Comparison of ENCODE assay signal across 8 mouse cellular contexts in genomic region chr2:167631591-167632448, GRCm38 (mm10). TPM values are rescaled to one million over a fixed set of nuclear protein-coding genes. Genes with fewer than 3 reads are reported as not detected.
DNase-seq lines count a peak whose midpoint lies in the region; ATAC-seq lines count a peak whose summit lies in the region.

Gene Ube2v1 (minus strand): TSS chr2:167632095.

- ATAC-seq in forebrain, embryonic 11.5 days (replicated peaks; ENCODE audit: low FRiP score), result peak; percentile 85
- ATAC-seq in heart, embryonic 16.5 days (replicated peaks; ENCODE audit: extremely low read depth, insufficient read depth, low FRiP score), result peak; percentile 84
- peak; percentile 67 for ATAC-seq in liver, embryonic 15.5 days (ENCODE audit: insufficient read depth)
- ATAC-seq in neural tube, embryonic 12.5 days (ENCODE audit: low FRiP score, low read depth), result peak; percentile 76

- peak within 1 kb of the TSS; percentile 76 for H3K4me2 ChIP-seq in forebrain, embryonic 11.5 days (ENCODE audit: low read depth, low read length, severe bottlenecking)
- H3K4me2 ChIP-seq in heart, embryonic 16.5 days (ENCODE audit: low read depth, low read length), result peak within 1 kb of the TSS; percentile 80
- peak within 1 kb of the TSS; percentile 79 for H3K4me2 ChIP-seq in liver, embryonic 15.5 days
- H3K4me2 ChIP-seq in neural tube, embryonic 12.5 days (replicated peaks), result peak within 1 kb of the TSS; percentile 93

- H3K36me3 ChIP-seq in forebrain, embryonic 11.5 days (ENCODE audit: control insufficient read depth, insufficient read depth, low read length), result no peaks in the 10 kb centered on the region
- no peaks in the 10 kb centered on the region for H3K36me3 ChIP-seq in heart, embryonic 16.5 days (ENCODE audit: control insufficient read depth, insufficient read depth)
- H3K36me3 ChIP-seq in liver, embryonic 15.5 days (replicated peaks), result peaks cover 16% of the 10 kb centered on the region
- peaks cover 10% of the 10 kb centered on the region; the same call in 1 of the 2 replicates for H3K36me3 ChIP-seq in neural tube, embryonic 12.5 days

- peak within 1 kb of the TSS; percentile 88 for H3K9ac ChIP-seq in forebrain, embryonic 11.5 days (ENCODE audit: low read length)
- H3K9ac ChIP-seq in heart, embryonic 16.5 days (ENCODE audit: low read length), result peak within 1 kb of the TSS; percentile 91
- peak within 1 kb of the TSS; percentile 99 for H3K9ac ChIP-seq in liver, embryonic 15.5 days
- peak within 1 kb of the TSS; percentile 90 for H3K9ac ChIP-seq in neural tube, embryonic 12.5 days

- H3K27me3 ChIP-seq in forebrain, embryonic 11.5 days (ENCODE audit: control insufficient read depth, insufficient read depth, low read length), result no peaks in the 10 kb centered on the region
- H3K27me3 ChIP-seq in heart, embryonic 16.5 days (ENCODE audit: control insufficient read depth, insufficient read depth, low read length), result no peaks in the 10 kb centered on the region
- no peaks in the 10 kb centered on the region for H3K27me3 ChIP-seq in liver, embryonic 15.5 days
- no peaks in the 10 kb centered on the region for H3K27me3 ChIP-seq in neural tube, embryonic 12.5 days (replicated peaks)

- peak; percentile 98 to 99 for DNase-seq in CD8-positive naive resting alpha-beta T cell, adult 2 months (ENCODE audit: low read depth in 2 of 2, low spot score in 2 of 2)
- peak; percentile 97 for DNase-seq in c-Kit-positive CD71-negative TER-119-negative erythroid progenitor cells, embryonic 14.5 days (ENCODE audit: low read depth)
- peak; percentile 99 for DNase-seq in forebrain, embryonic 11.5 days (ENCODE audit: low spot score)
- DNase-seq in kidney, postnatal 36 days, result peak; percentile 97
- DNase-seq in telencephalon, adult 2 months (ENCODE audit: low read depth, low spot score), result peak; percentile 94

- WGBS in forebrain, embryonic 11.5 days, result 1% methylated on average over 75 of the region's 87 CpGs
- WGBS in heart, embryonic 16.5 days, result under 1% methylated on average over 81 of the region's 87 CpGs
- under 1% methylated on average over 87 of the region's 87 CpGs for WGBS in liver, embryonic 15.5 days (ENCODE audit: insufficient replicate concordance)
- WGBS in neural tube, embryonic 12.5 days, result under 1% methylated on average over 86 of the region's 87 CpGs

- H3K4me3 ChIP-seq in forebrain, embryonic 11.5 days (ENCODE audit: low read depth, low read length), result peak within 1 kb of the TSS; percentile 90
- H3K4me3 ChIP-seq in heart, embryonic 16.5 days (ENCODE audit: low read length), result peak within 1 kb of the TSS; percentile 66
- H3K4me3 ChIP-seq in liver, embryonic 15.5 days (replicated peaks), result peak within 1 kb of the TSS; percentile 94
- peak within 1 kb of the TSS; percentile 95 for H3K4me3 ChIP-seq in neural tube, embryonic 12.5 days

- peak within 1 kb of the TSS; percentile 73; the same call in 1 of the 2 replicates for H3K27ac ChIP-seq in forebrain, embryonic 11.5 days (ENCODE audit: low read depth, low read length)
- H3K27ac ChIP-seq in heart, embryonic 16.5 days (ENCODE audit: low read length), result peak within 1 kb of the TSS; percentile 78
- H3K27ac ChIP-seq in liver, embryonic 15.5 days (replicated peaks), result peak within 1 kb of the TSS; percentile 99
- peak within 1 kb of the TSS; percentile 75 for H3K27ac ChIP-seq in neural tube, embryonic 12.5 days

- H3K9me3 ChIP-seq in forebrain, embryonic 11.5 days (ENCODE audit: control insufficient read depth, low read length), result no peaks in the 10 kb centered on the region
- no peaks in the 10 kb centered on the region; the same call in 1 of the 2 replicates for H3K9me3 ChIP-seq in heart, embryonic 16.5 days (replicated peaks; ENCODE audit: control insufficient read depth, low read length)
- H3K9me3 ChIP-seq in liver, embryonic 15.5 days (replicated peaks), result no peaks in the 10 kb centered on the region
- no peaks in the 10 kb centered on the region for H3K9me3 ChIP-seq in neural tube, embryonic 12.5 days

- H3K4me1 ChIP-seq in forebrain, embryonic 11.5 days (replicated peaks; ENCODE audit: control insufficient read depth, insufficient read depth, low read length), result peaks cover 14% of the 10 kb centered on the region
- peaks cover 54% of the 10 kb centered on the region for H3K4me1 ChIP-seq in heart, embryonic 16.5 days (ENCODE audit: control insufficient read depth, insufficient read depth, low read length)
- peaks cover 86% of the 10 kb centered on the region for H3K4me1 ChIP-seq in liver, embryonic 15.5 days (replicated peaks)
- peaks cover 56% of the 10 kb centered on the region for H3K4me1 ChIP-seq in neural tube, embryonic 12.5 days

RNA-seq across cellular contexts. Expression of gene Ube2v1, which starts in this region (rescaled TPM):
- polyA plus RNA-seq in forebrain, embryonic 11.5 days (2014; fragmentation: Nextera tagmentation; extraction: Ambion mirVana), result 333 and 334 TPM in 2 replicates
- polyA plus RNA-seq in heart, embryonic 16.5 days (2015; fragmentation: Nextera tagmentation; extraction: Ambion mirVana), result 210 and 218 TPM in 2 replicates
- polyA plus RNA-seq in liver, embryonic 15.5 days (2015; fragmentation: Nextera tagmentation; extraction: Ambion mirVana), result 187 and 195 TPM in 2 replicates
- 315 and 326 TPM in 2 replicates for polyA plus RNA-seq in neural tube, embryonic 12.5 days (2016; fragmentation: Nextera tagmentation; extraction: Ambion mirVana)

Comparison
In these comparisons a context has a peak if more than half of its experiments do, and no peak if none do; other contexts are left out.
1. Peak in every context shown above with its lines: DNase-seq, ATAC-seq, H3K4me3 ChIP-seq and H3K27ac ChIP-seq.